Mouse (Mus musculus): ENCODE results near the gene Cdkn2aip.

Gene Cdkn2aip

GRCm38 (mm10) chr8:47695431-47696105 lies 18.2 kb downstream of the Cdkn2aip start:
- no peak for DNase-seq (ENCODE audit: low read depth, low spot score)

GRCm38 (mm10) chr8:47693119-47693518 lies 20.6 kb downstream of the Cdkn2aip start:
- DNase-seq (ENCODE audit: low read depth, low spot score), result peak; percentile 86

GRCm38 (mm10) chr8:47691831-47692230 lies 21.9 kb downstream of the Cdkn2aip start:
- DNase-seq (ENCODE audit: low read depth, low spot score), result no peak

GRCm38 (mm10) chr8:47691303-47691702 lies 22.4 kb downstream of the Cdkn2aip start:
- no peak for DNase-seq (ENCODE audit: low read depth, low spot score)

- DNase-seq (ENCODE audit: low read depth, low spot score), result no peak
These were observed 23.1 kb downstream of the Cdkn2aip start for GRCm38 (mm10) chr8:47690674-47691078.

GRCm38 (mm10) chr8:47689704-47690326 lies 23.9 kb downstream of the Cdkn2aip start:
- DNase-seq (ENCODE audit: low read depth, low spot score), result peak; percentile 66

- DNase-seq (ENCODE audit: low read depth, low spot score), result no peak
These were observed 29.3 kb downstream of the Cdkn2aip start for GRCm38 (mm10) chr8:47684441-47684840.

GRCm38 (mm10) chr8:47683994-47684393 lies 29.7 kb downstream of the Cdkn2aip start:
- no peak for DNase-seq (ENCODE audit: low read depth, low spot score)

- DNase-seq (ENCODE audit: low read depth, low spot score), result no peak
These were observed 33.4 kb downstream of the Cdkn2aip start for GRCm38 (mm10) chr8:47680306-47680705.

- DNase-seq (ENCODE audit: low read depth, low spot score), result peak; percentile 19
These were observed 34.1 kb downstream of the Cdkn2aip start for GRCm38 (mm10) chr8:47679603-47680002.

GRCm38 (mm10) chr8:47676631-47677030 lies 37.1 kb downstream of the Cdkn2aip start:
- no peak for DNase-seq (ENCODE audit: low read depth, low spot score)

GRCm38 (mm10) chr8:47676224-47676623 lies 37.5 kb downstream of the Cdkn2aip start:
- no peak for DNase-seq (ENCODE audit: low read depth, low spot score)

- DNase-seq (ENCODE audit: low read depth, low spot score), result peak; percentile 86
These were observed 37.9 kb downstream of the Cdkn2aip start for GRCm38 (mm10) chr8:47675786-47676185.

GRCm38 (mm10) chr8:47674777-47675710 lies 38.7 kb downstream of the Cdkn2aip start, which contains the start of gene Ing2:
TSS of gene Ing2 (minus strand) at chr8:47675556.
- peak; percentile 100 for DNase-seq (ENCODE audit: low read depth, low spot score)

GRCm38 (mm10) chr8:47674140-47674776 lies 39.5 kb downstream of the Cdkn2aip start:
- DNase-seq (ENCODE audit: low read depth, low spot score), result peak; percentile 64

- peak; percentile 92 for DNase-seq (ENCODE audit: low read depth, low spot score)
These were observed 40.2 kb downstream of the Cdkn2aip start for GRCm38 (mm10) chr8:47673317-47674139.

GRCm38 (mm10) chr8:47664231-47664785 lies 49.4 kb downstream of the Cdkn2aip start:
- DNase-seq (ENCODE audit: low read depth, low spot score), result no peak

- DNase-seq (ENCODE audit: low read depth, low spot score), result no peak
These were observed 50.5 kb downstream of the Cdkn2aip start for GRCm38 (mm10) chr8:47663201-47663600.

GRCm38 (mm10) chr8:47662716-47663115 lies 51.0 kb downstream of the Cdkn2aip start:
- DNase-seq (ENCODE audit: low read depth, low spot score), result no peak

- no peak for DNase-seq (ENCODE audit: low read depth, low spot score)
These were observed 53.3 kb downstream of the Cdkn2aip start for GRCm38 (mm10) chr8:47660394-47660793.

Measured in CD4-positive, CD25-positive, alpha-beta regulatory T cell, adult 2 months (primary cell).